Mouse (Mus musculus): Measurements from ENCODE around the gene Tec.

Gene Tec

DNA sequence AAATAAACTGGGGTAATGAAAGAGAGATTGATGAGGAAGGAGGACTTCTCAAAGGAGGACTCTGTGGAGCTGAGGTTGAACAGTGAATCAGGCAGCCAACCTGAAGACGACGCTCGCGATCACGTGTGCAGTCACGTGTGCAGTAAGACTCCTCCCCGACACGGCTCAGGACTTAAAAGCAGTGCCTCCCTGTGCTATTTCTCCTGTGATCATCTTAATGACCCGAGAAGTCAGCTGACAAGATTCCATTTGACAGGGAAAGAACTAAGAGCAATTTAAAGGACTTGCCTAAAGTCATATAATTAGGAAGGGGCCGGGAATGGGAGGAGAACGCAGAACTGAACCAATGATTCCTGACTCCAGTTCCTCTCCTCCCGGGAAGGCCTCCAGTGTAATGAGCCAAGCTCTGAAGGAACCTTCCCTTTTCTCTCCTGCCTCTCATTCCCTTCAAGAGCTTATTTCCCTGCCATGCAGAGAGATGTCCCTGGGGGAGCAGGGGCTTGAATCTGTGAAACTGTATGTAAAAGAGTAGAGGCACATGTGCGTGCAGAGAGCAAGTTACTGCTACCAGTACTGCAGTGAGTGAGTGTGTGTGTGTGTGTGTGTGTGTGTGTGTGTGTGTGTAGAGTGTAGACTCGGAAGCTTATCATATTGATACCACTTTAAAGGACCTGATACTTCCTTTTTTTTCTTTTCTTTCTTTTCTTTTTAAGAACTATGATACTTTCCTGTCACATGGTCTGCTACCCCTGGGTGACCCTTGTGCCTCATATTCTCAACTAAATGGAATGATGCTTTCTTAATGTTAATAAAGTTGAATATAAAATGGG is 1.7 kb upstream of the Tec start:
- Histone ChIP-seq H3K36me3 (ENCODE audit: control insufficient read depth, insufficient read depth, low read length, poor library complexity, severe bottlenecking) (no peaks in the 10 kb centered on the region), H3K27me3 (ENCODE audit: control insufficient read depth, insufficient read depth, low read length, poor library complexity, severe bottlenecking) (no peaks in the 10 kb centered on the region)
- peak; percentile 85 for DNase-seq (ENCODE audit: low read depth, low spot score)

DNA sequence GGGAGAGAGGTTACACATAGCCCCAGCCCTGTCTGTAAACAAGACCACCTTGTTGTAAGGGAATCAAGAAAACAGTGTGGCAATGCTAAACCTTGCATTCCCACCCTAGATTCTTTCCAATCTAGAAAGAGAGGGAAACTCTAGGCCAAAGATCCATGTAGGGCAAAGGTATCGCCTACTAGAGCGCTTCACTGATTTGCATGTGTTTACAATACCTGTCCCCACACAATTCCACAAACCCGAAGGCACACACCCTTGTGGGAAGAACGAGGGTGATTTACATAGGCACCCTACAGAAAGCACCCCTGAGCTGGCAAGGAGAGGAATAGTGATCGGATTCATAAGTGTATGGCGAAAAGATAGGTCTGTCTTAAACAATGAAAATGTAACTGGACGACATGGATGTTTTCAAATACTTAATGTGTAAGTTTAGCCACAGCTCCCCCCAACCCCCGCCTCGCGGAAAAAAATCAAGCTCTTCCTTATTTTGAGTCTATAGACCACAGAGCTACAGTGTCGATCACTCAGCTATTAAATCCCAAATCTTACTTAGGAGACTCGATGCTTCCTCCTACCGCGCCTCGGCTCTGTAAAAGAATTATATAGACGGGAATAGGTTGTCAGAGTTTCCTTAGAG is 1.1 kb downstream of the Tec start:
- Histone ChIP-seq H3K27me3 (ENCODE audit: control insufficient read depth, insufficient read depth, low read length, poor library complexity, severe bottlenecking) (no peaks in the 10 kb centered on the region), H3K36me3 (ENCODE audit: control insufficient read depth, insufficient read depth, low read length, poor library complexity, severe bottlenecking) (no peaks in the 10 kb centered on the region)
- DNase-seq (ENCODE audit: low read depth, low spot score), result peak; percentile 48

DNA sequence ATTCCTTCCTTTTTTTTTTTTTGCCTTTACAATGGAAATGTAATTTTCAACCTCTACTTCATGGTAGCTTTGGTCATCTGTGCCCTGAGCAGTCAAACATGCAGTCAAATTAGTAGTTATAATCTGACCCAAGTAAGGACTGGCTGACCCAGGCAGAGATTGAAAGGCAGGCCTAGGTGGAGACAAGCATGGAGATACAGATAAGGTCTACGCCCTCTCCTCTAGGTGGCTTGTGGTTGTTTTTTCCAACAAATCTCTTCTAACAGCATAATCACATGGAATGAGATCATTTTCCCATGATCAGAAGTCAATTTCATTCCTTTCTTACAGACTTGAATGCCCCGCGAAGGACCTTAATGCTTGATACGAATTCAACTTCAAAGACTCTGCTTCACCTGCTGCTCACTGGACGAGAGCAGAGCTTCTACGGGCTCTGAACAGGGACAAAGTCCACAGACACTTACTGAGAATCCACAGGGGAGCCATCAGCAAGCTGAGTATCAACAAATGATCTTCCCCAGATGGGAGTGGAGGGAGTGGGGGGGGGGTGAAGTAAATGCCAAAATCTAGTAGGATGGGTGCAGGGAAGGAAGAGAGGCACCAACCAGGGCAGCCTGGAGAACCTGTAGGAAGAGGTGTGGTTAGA is 1.9 kb downstream of the Tec start:
- no peaks in the 10 kb centered on the region for H3K36me3 ChIP-seq (ENCODE audit: control insufficient read depth, insufficient read depth, low read length, poor library complexity, severe bottlenecking)
- DNase-seq (ENCODE audit: low read depth, low spot score), result no peak
- no peaks in the 10 kb centered on the region for H3K27me3 ChIP-seq (ENCODE audit: control insufficient read depth, insufficient read depth, low read length, poor library complexity, severe bottlenecking)

DNA sequence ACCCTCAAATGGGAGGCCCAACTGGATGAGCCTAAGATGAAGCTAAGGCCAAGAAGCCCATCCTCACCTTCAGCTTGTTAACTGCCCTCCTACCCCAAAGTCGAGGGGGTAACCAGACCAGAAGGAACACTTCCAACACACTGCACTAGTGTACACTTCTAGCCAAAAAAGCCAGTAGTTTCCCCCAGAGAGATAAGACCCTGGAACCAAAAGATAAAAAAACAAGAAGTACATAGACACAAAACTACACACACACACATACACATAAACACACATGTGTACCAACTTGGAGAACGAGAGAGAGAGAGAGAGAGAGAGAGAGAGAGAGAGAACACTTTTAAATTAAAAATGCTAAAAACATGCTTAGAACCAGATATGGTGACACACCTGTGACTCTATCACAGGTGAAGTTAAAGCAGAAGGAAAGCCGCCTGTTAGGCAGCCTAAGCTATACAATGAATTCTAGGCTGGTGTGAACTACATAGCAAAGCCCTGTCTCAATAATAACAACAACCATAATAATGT is 3.6 kb downstream of the Tec start:
- DNase-seq (ENCODE audit: low read depth, low spot score), result no peak
- H3K27me3 ChIP-seq (ENCODE audit: control insufficient read depth, insufficient read depth, low read length, poor library complexity, severe bottlenecking), result no peaks in the 10 kb centered on the region
- H3K36me3 ChIP-seq (ENCODE audit: control insufficient read depth, insufficient read depth, low read length, poor library complexity, severe bottlenecking), result no peaks in the 10 kb centered on the region

DNA sequence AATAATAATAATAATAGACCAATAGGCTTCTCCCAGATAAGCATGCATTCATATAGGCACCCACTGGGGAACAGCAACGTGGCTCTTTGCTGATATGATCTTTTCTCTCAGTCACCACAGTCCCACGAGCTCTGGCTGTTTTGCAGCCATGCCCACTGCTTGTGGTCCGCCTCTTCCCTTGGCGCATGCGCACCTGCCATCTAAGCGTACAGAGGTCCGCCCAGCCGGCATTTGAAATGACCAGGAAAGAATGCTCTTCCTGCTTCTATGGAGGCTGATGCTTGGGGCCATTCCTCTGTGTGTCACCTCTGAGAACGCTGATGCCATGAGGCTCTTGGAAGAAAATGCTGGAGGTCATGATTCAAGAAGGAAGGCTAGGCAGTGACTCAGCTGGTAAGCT is 5.1 kb downstream of the Tec start:
- no peaks in the 10 kb centered on the region for H3K27me3 ChIP-seq (ENCODE audit: control insufficient read depth, insufficient read depth, low read length, poor library complexity, severe bottlenecking)
- no peaks in the 10 kb centered on the region for H3K36me3 ChIP-seq (ENCODE audit: control insufficient read depth, insufficient read depth, low read length, poor library complexity, severe bottlenecking)
- DNase-seq (ENCODE audit: low read depth, low spot score), result no peak

DNA sequence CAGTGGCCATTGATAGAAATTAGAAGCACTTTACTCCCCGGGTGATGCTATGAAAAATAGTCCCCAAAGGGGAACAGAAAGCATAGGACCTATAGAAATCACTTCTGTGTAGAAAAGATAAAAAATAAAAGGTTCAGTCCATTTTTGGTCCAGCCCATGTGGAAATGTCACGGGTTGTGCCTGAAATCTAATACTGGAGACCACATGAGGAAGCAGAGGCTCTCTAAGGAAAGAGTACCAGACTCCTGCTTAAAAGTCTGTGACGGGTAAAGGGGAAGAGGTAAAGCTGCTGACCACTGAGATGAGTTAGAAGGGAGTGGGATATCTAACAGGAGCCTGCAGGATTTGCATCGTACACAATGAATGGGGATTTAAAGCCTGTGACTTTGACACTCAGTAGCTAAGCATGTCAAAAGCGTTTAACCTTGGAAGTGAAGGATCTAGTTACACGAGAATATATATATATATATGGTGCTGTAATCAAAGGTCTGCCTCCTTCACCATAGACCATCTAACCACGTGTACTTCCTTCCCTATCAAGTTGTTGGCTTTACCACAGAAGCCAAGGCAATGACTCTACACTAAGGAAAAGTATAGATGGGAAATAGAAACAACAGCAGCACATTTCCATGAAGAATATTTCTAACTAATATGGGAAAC is 6.4 kb downstream of the Tec start:
- Histone ChIP-seq H3K27me3 (ENCODE audit: control insufficient read depth, insufficient read depth, low read length, poor library complexity, severe bottlenecking) (no peaks in the 10 kb centered on the region), H3K36me3 (ENCODE audit: control insufficient read depth, insufficient read depth, low read length, poor library complexity, severe bottlenecking) (no peaks in the 10 kb centered on the region)
- DNase-seq (ENCODE audit: low read depth, low spot score), result peak; percentile 56

DNA sequence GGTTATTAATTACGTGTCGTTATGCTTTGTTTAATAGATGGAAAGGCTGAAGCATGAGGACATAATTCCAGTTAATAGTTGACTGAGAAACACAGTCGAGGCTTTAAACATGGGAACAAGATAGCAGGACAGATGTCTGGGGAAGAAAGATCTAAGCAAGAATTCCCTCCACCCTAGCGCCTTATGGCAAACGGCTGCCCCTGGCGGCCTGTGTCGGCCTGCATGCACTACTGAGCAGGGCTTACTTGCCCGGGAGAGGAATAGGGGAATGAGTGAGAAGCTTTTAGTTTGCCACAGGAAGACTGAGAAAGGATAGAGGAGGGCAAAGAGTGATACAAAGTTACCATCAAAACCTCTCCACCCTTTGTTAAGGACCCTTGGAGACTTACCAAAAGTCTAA is 7.4 kb downstream of the Tec start:
- Histone ChIP-seq H3K27me3 (ENCODE audit: control insufficient read depth, insufficient read depth, low read length, poor library complexity, severe bottlenecking) (no peaks in the 10 kb centered on the region), H3K36me3 (ENCODE audit: control insufficient read depth, insufficient read depth, low read length, poor library complexity, severe bottlenecking) (no peaks in the 10 kb centered on the region; the same call in 1 of the 2 replicates)
- DNase-seq (ENCODE audit: low read depth, low spot score), result no peak

DNA sequence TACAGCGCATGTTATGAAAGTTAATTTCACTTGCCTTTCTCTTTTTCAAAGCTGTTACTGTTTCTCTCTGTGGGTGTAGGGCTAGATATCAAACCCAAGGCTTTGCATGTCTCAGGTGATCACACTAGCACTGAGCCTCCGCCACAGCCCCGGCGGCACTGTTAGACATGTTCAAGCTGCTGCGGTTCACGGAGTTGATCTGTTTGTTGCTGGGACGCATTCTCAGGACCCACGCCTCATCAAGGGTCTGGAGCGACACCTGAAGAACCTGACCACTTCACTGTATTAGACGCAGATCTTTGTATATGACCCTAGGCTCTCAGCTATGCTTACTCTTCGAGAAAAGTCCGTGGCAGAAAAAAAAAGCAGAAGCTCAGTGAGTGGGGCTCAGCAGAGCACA is 10.0 kb downstream of the Tec start:
- H3K27me3 ChIP-seq (ENCODE audit: control insufficient read depth, insufficient read depth, low read length, poor library complexity, severe bottlenecking), result no peaks in the 10 kb centered on the region
- peak; percentile 47 for DNase-seq (ENCODE audit: low read depth, low spot score)
- no peaks in the 10 kb centered on the region; the same call in 1 of the 2 replicates for H3K36me3 ChIP-seq (ENCODE audit: control insufficient read depth, insufficient read depth, low read length, poor library complexity, severe bottlenecking)

DNA sequence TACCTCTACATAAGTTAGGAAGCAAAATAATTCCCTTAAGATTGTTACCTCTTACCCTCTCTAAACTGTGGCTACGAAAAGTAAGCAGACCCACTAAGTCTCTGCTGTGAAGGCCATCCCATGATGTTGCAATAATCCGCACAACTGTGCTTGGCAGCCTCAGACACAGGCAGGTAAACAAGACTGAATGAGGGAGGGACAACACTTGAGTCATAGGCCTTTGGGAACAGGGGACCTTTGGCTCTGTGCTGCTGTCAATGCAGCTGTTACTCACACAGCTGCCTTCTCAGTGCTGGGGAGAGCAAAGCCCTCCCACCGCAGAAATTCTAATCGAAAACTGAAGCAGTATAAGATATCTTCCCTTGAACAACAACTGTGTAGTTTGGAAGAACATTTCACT is 10.5 kb downstream of the Tec start:
- H3K36me3 ChIP-seq (ENCODE audit: control insufficient read depth, insufficient read depth, low read length, poor library complexity, severe bottlenecking), result no peaks in the 10 kb centered on the region; the same call in 1 of the 2 replicates
- DNase-seq (ENCODE audit: low read depth, low spot score), result no peak
- no peaks in the 10 kb centered on the region for H3K27me3 ChIP-seq (ENCODE audit: control insufficient read depth, insufficient read depth, low read length, poor library complexity, severe bottlenecking)

DNA sequence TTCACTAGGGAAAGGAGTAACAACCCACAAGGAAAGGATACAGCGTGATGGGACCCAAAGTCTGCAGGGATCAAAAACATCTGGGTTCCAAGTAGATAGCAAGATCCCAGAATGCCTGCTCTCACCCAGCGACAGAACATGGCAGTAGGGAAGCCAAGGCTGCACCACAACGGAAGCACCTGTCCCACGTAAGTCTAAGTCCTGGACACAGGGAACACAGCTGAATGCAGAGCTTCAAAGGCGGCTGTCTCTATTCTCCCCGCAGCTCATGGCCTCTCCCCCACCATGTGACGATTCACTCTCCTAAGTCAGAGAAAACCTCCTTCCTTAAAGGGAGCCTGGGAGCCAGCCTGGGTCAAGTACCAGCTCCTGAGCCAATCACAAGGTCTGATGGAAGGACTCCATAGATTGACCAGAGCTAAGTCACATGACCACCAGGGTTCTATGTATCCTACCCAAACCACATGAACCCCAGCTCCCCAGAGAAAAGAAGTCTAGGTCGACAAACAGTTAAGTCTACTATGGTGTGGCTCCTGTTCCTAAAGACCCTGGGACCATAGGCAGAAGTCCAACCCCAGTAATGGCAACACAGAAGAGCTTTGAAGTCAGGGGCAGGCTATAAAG is 11.9 kb downstream of the Tec start:
- Histone ChIP-seq H3K27me3 (ENCODE audit: control insufficient read depth, insufficient read depth, low read length, poor library complexity, severe bottlenecking) (no peaks in the 10 kb centered on the region), H3K36me3 (ENCODE audit: control insufficient read depth, insufficient read depth, low read length, poor library complexity, severe bottlenecking) (no peaks in the 10 kb centered on the region; the same call in 1 of the 2 replicates)
- DNase-seq (ENCODE audit: low read depth, low spot score), result no peak

DNA sequence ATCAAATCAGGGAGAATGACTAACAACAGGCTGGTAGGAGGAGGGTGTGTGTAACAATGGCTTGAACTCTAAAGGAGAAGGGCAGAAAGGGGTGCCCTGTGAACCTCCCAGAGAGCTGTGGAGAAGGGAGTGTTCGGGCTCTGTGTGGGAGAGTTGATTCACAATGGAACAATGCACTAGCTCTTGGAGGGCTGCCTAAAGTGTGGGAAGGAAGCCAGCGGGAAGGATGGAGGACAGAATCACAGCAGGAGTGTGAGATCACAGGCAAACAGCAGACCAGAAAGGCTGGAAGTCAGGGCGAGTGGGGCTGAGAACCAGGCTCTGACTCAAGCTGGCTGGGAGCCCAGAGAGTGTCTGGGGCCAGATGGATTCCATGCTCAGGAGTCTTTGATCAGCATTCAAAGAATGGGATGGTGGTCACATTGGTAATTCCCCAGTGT is 12.6 kb downstream of the Tec start:
- Histone ChIP-seq H3K36me3 (ENCODE audit: control insufficient read depth, insufficient read depth, low read length, poor library complexity, severe bottlenecking) (no peaks in the 10 kb centered on the region; the same call in 1 of the 2 replicates), H3K27me3 (ENCODE audit: control insufficient read depth, insufficient read depth, low read length, poor library complexity, severe bottlenecking) (no peaks in the 10 kb centered on the region)
- no peak for DNase-seq (ENCODE audit: low read depth, low spot score)

DNA sequence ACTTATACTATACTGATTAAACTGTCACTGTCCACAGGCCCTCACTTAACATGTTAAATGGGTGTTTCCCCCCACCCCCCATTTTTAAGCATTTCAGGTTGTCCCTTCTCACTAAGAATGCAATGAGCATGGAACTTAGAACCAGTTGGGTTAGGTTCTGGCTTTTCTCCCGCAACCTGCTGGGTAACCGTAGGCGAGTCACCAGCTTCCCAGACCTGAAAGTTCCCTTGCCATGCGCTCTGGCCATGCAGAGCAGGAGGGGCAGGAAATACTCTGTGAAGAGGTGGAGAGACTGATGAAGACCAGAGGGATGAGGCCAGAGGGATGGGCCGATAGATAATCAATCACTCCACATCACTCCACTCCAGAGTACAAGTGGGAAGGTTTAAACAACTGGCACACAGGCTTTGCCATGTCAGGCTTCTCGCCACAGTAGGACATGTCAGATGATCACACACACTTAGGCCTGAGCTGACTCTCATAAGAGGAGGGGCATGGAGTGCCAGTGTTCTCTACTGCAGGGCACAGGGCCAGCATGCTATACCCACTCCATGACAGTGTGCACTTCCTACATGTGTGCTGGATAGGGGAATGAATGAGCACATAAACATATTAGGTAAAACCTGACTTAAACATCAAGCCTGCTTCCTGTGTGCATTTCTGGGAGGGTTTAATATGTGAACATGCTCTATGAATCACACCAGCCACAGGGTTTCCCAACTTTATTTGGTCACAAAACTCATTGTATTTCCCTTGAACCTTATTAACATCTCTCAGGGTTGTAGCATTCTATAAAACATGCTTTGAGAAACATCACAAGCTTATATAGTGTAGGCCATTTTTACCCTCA is 13.9 kb downstream of the Tec start:
- no peaks in the 10 kb centered on the region; the same call in 1 of the 2 replicates for H3K36me3 ChIP-seq (ENCODE audit: control insufficient read depth, insufficient read depth, low read length, poor library complexity, severe bottlenecking)
- no peaks in the 10 kb centered on the region for H3K27me3 ChIP-seq (ENCODE audit: control insufficient read depth, insufficient read depth, low read length, poor library complexity, severe bottlenecking)
- DNase-seq (ENCODE audit: low read depth, low spot score), result no peak

DNA sequence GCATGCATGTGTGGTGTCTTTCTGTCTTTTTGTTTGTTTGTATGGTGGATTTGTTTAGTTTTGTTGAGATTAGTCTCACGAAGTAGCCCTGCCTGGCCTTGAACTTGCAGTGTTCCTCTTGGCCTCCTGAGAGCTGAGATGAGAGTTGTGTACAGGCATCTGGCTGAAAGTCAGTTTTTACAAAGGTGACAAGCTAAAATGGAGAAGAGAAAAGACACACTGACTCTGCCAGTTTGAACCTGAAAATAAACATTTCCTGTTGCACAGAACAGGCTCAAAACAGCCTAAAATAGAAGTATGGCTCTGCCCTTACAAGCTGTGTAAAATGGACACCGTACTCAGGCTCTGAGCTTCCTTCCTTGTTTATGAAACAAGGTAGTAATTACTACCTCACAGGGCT is 14.9 kb downstream of the Tec start:
- Histone ChIP-seq H3K27me3 (ENCODE audit: control insufficient read depth, insufficient read depth, low read length, poor library complexity, severe bottlenecking) (no peaks in the 10 kb centered on the region), H3K36me3 (ENCODE audit: control insufficient read depth, insufficient read depth, low read length, poor library complexity, severe bottlenecking) (no peaks in the 10 kb centered on the region; the same call in 1 of the 2 replicates)
- DNase-seq (ENCODE audit: low read depth, low spot score), result peak; percentile 59

All from splenic B cell, adult 2 months (primary cell).